Mouse (Mus musculus) testis, adult 10 weeks (tissue): ENCODE results near the gene Zkscan4. TPM values are rescaled to one million over a fixed set of nuclear protein-coding genes. Genes with fewer than 3 reads are reported as not detected.

Experiments
- polyA plus RNA-seq: library from polyadenylated mRNA; stranded (reverse); fragments of 350-450 nt; fragmentation: Illumina TruSeq; extraction: RNeasy Lipid Tissue Mini Kit (QIAGEN cat#74804); gene quantifications from one replicate; pipeline ENCODE4 v1.2.3, GENCODE M21; 2014; ENCODE audit warnings: low read depth, low replicate concordance

Gene Zkscan4
- 0.67 TPM for polyA plus RNA-seq

DNA sequence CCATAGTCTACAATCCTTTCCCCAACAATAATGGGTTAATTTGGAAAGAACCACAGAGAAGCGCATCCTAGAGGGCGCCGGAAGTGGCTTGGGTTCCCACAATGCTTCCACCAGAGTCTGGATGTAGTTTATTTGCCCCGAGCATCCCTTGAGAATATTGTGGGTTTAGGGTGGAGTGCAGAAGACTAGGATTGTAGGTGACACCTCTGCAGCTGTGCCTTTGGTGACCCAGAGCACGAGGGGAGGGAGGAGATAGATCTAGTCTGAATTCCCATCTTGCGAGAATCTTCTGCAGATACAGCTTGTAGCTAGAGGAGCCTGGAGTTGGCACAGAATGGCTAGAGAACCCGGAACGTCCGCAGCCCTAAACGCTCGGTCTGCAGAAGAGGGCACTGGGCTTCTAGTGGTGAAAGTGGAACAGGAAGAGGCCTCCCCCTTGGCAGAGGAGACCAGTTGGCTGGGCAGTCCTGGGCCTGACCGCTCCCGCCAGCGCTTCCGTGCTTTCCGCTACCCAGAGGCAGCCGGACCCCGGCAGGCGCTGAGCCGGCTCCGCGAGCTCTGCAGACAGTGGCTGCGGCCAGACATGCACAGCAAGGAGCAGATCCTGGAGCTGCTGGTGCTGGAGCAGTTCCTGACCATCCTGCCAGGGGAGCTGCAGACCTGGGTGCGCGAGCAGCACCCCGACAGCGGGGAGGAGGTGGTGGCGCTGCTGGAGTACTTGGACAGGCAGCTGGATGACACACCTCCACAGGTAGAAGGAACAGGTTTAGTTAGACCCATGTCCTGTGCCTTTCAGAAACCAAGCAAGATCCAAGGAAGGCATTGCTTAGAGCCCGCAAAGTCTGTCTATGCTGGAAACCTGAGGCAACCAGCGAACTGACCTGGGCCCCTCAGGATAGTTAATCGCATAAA, at the start of gene Zkscan4, which contains the start of gene Gm10065:
Zkscan4 (plus strand) TSS at position 149 of the 912 bp plus-strand sequence.
Gm10065 (minus strand) TSS at position 683 of the 912 bp plus-strand sequence.

DNA sequence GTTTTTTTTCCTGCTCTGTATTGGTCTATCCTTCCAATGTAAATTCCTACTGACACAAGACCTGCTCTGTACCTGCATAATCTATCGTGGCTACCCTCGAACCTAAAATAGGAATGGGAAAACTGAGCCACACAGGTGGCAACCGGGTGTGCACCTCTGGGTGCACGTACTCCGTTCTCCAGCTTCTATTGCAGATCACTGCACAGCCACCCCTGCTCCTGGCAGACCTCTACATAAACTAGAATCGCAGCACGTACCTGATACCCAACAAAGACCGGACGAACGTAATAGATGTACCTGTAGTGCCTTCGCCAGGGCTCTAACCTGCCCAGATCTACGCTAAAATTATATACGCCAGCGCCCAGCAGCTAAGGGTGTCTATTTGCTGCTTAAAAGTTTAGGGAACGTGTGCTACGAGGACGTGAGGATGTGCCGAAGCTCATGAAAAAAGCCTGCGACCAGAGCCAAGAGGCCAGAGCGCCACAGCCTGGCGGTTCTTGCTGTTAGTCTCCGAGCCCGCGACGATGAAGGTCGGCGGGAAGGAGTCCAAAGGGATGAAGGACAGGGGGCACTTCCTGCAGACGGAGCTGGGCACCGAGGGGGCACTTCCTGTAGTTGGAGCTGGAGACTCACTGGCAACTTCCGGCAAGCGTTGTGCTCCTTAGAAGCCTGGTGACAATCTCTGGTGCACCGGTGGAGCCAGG, 38.1 kb upstream of the Zkscan4 start, which contains the start of gene Pgbd1:
Pgbd1 (minus strand) TSS at position 556 of the 704 bp plus-strand sequence.

DNA sequence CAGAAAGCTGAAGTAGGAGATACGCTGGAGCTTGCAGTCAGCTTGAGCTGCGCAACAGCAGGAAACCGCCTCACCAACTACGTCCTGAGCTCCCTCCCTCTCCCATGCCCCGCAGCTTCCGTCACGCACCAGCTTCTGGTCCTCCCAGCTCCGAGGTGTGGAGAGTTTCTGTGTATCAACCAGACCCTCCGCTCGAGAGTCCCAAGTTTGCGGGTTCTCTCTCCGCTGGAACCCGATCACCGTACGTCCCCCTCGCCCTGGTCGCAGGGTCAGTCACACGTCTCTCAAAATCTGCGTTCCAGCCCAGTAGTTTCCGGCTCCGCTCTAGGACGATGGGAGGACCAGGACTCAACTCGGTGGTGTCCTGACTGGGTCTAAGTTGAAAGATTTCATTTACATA, 25.3 kb upstream of the Zkscan4 start, which contains the start of gene Zscan26:
Zscan26 (minus strand) TSS at position 282 of the 400 bp plus-strand sequence.

DNA sequence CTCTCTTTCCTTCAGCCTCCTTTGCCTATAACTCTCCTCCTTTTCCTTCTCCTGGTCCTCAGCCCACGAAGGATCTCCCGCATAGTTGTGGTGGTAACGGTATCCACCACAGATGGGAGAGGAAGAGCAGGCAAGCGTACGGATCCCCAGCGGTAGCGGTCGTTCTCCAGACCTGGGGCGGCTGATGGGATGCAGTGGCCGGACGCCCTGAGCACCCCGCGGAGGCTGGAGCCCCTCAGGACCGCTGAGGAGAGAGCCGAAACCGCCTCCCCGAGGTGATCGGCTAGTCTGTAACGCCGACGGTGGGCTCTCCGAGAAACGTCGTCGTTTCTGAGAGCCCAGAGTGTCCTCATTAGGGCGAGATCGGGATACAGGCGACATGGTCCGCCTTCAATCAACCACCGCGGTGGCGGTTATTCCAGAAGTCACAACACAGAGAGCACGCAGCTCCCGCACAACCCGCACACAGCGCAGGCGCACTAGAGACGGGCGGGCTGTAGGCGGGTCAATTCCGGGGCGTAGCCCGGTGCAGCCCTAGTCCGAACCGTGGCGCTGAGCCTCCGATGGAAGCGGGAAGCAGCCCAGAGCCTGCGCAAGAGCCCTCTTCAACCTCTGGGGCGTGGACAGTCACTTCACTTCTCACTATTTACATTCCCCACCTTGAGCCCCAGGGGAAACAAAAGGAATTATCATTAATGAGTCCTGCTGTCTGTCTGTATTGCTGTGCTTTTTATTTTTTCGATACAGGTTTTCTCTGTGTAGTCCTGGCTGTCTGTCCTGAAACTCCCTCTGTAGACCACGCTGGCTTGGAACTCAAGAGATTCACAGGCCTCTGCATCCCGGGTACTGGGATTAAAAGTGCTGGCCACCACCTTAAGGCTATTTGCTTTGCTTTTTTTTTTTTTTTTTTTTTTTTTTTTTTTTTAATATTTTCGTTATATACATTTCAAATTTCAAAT, 10.4 kb upstream of the Zkscan4 start, which contains the start of gene Nkapl:
Nkapl (minus strand) TSS at position 449 of the 959 bp plus-strand sequence.

DNA sequence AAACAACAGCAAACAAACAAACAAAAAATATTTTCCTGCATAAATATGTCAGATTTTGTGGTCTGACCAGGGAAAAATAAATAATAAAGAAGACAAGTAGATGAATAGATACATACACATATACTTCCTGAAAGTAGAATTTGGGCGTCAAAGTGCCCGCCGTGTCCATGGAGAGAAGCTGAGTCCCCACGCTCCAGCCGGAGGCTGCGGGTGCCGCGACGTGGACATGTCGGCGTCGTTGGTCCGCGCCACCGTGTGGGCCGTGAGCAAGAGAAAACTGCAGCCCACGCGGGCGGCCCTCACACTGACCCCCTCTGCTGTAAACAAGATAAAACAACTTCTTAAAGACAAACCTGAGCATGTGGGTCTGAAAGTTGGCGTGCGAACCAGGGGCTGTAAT, 16.4 kb downstream of the Zkscan4 start, which contains the start of gene AK157302:
AK157302 (plus strand) TSS at position 144 of the 400 bp plus-strand sequence.

DNA sequence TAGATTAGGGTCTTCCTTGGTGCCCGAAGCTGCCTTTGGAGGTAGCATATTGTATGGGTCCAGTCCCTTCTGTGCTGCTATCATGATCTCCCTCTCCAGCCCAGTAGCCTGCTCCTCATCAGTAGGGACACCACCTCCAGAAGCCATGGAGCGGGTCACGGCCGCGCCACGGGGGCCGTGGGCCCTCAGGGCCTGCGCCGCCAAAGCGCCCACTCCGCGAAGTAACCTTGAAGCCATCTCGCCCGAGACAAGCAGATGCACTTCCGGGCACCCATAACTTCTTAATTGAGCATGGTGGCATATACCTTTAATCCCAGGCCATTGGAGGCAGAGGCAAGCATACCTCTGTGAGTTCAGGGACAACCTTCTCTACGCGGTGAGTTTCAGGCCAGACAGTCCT, 22.5 kb downstream of the Zkscan4 start, which contains the start of gene Gm11273:
Gm11273 (minus strand) TSS at position 237 of the 400 bp plus-strand sequence.

DNA sequence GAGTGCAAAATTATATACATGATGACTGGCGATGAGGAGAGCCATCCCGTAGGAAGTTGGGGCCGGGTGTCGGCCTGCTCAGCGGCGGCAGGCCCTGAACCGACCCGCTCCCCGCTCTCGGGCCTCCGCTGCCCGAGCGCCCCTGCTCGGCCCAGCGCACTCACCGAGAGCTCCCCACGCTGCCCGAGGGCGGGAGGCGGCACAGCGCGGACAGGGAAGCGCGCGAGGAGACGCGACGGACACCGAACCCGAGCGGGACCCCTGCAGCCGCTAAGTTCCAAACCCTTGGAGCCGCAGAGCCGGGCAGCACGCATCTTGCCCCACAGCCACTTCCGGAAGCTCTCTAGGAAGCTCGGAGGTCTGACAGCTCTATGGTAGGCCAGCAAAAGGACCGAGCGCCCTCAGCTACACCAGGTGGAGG, 52.1 kb downstream of the Zkscan4 start, which contains the start of gene Zkscan8:
Zkscan8 (minus strand) TSS at position 340 of the 421 bp plus-strand sequence.

Other genes starting within 250 kb of the Zkscan4 start
- not detected for gene Gpx5, start 186.2 kb upstream of the Zkscan4 start, polyA plus RNA-seq
- gene Gpx6, start 166.8 kb upstream of the Zkscan4 start, polyA plus RNA-seq = 42.6 TPM
- gene Olfr1367, start 132.0 kb upstream of the Zkscan4 start, polyA plus RNA-seq = not detected
- 87.2 TPM for gene Zscan12, start 116.1 kb upstream of the Zkscan4 start, polyA plus RNA-seq
- 29.9 TPM for gene Zkscan3, start 76.2 kb upstream of the Zkscan4 start, polyA plus RNA-seq
- gene Pgbd1, start 37.8 kb upstream of the Zkscan4 start, polyA plus RNA-seq = 13.0 TPM
- 21.1 TPM for gene Zscan26, start 25.2 kb upstream of the Zkscan4 start, polyA plus RNA-seq
- gene Nkapl, start 10.4 kb upstream of the Zkscan4 start, polyA plus RNA-seq = 189 TPM
- not detected for gene Gm10065, start 534 bp downstream of the Zkscan4 start, polyA plus RNA-seq
- 10.2 TPM for gene AK157302, start 16.3 kb downstream of the Zkscan4 start, polyA plus RNA-seq
- gene Gm11273, start 22.5 kb downstream of the Zkscan4 start, polyA plus RNA-seq = 0.88 TPM
- 9.0 TPM for gene Zkscan8, start 52.2 kb downstream of the Zkscan4 start, polyA plus RNA-seq
- gene Olfr1366, start 63.9 kb downstream of the Zkscan4 start, polyA plus RNA-seq = not detected
- gene Olfr1535, start 81.0 kb downstream of the Zkscan4 start, polyA plus RNA-seq = not detected
- gene Olfr1364, start 102.9 kb downstream of the Zkscan4 start, polyA plus RNA-seq = not detected
- gene Olfr1362, start 135.1 kb downstream of the Zkscan4 start, polyA plus RNA-seq = not detected
- not detected for gene Olfr11, start 163.6 kb downstream of the Zkscan4 start, polyA plus RNA-seq
- not detected for gene Olfr1361, start 184.5 kb downstream of the Zkscan4 start, polyA plus RNA-seq
- gene Olfr1360, start 198.5 kb downstream of the Zkscan4 start, polyA plus RNA-seq = not detected
- not detected for gene Olfr1359, start 219.2 kb downstream of the Zkscan4 start, polyA plus RNA-seq
- not detected for gene Hist1h2bl, start 237.2 kb downstream of the Zkscan4 start, polyA plus RNA-seq
- not detected for gene Hist1h2ai, start 237.5 kb downstream of the Zkscan4 start, polyA plus RNA-seq
- gene Hist1h3h, start 238.8 kb downstream of the Zkscan4 start, polyA plus RNA-seq = not detected
- not detected for gene Hist1h2bm, start 243.1 kb downstream of the Zkscan4 start, polyA plus RNA-seq